Mouse (Mus musculus) lung, postnatal 0 days (tissue): ENCODE results near the gene Farsa. TPM values are rescaled to one million over a fixed set of nuclear protein-coding genes. Genes with fewer than 3 reads are reported as not detected.

Experiments used
- ATAC-seq: fragments of 200-750 bp; cut with Nextera tagmentation; 2 replicates; pipeline ENCODE4 v1.8.0; 2017; ENCODE audit warnings: moderate library complexity
- DNase-seq: peaks from one replicate; pipeline ENCODE4 v3.0.0-alpha.2; 2016; ENCODE audit warnings: low spot score
- H3K27ac ChIP-seq: fragments of 300-500 bp; sonication (generic); 2 replicates; pipeline ENCODE4 v1.5.1; 2014; ENCODE audit warnings: antibody characterized with exemption, mild to moderate bottlenecking, low read length, mixed read lengths
- H3K27me3 ChIP-seq: fragments of 300-500 bp; sonication (generic); replicated peaks from 2 replicates; pipeline ENCODE4 v1.6.1; 2014; ENCODE audit warnings: low read length, mixed read lengths; ENCODE audit not compliant: insufficient read depth
- H3K36me3 ChIP-seq: fragments of 300-500 bp; sonication (generic); 2 replicates; pipeline ENCODE4 v1.6.1; 2014; ENCODE audit warnings: low read length, mixed read lengths; ENCODE audit not compliant: insufficient read depth
- H3K4me1 ChIP-seq: fragments of 300-500 bp; sonication (generic); 2 replicates; pipeline ENCODE4 v1.6.1; 2014; ENCODE audit warnings: antibody characterized with exemption, low read depth, low read length, mixed read lengths; ENCODE audit not compliant: insufficient read depth
- H3K4me2 ChIP-seq: fragments of 300-500 bp; sonication (generic); replicated peaks from 2 replicates; pipeline ENCODE4 v1.6.1; 2014; ENCODE audit warnings: low read depth, mild to moderate bottlenecking, low read length, moderate library complexity, mixed read lengths
- H3K4me3 ChIP-seq: fragments of 300-500 bp; sonication (generic); 2 replicates; pipeline ENCODE4 v1.5.1; 2014; ENCODE audit warnings: low read depth, low read length
- H3K9ac ChIP-seq: fragments of 300-500 bp; sonication (generic); replicated peaks from 2 replicates; pipeline ENCODE4 v1.6.1; 2014; ENCODE audit warnings: low read depth, mild to moderate bottlenecking
- H3K9me3 ChIP-seq: fragments of 300-500 bp; sonication (generic); 2 replicates; pipeline ENCODE4 v1.6.1; 2016; ENCODE audit warnings: low read length, mixed read lengths
- CTCF ChIP-seq: IDR thresholded peaks from 2 replicates; pipeline ENCODE4 v1.5.1; 2016; ENCODE audit warnings: antibody characterized with exemption, mild to moderate bottlenecking
- EP300 ChIP-seq: IDR thresholded peaks from 2 replicates; pipeline ENCODE4 v1.6.1; 2016; ENCODE audit warnings: antibody characterized with exemption, mild to moderate bottlenecking, control low read depth
- WGBS: fragments of 180-500 bp; shearing (Covaris S2); extraction: QIAGEN DNeasy Blood & Tissue Kit; methylation state at CpG from one replicate; pipeline ENCODE4 v1.1.7; 2014; 5-methylcytosine and 5-hydroxymethylcytosine counted together
- polyA plus RNA-seq: library from polyadenylated mRNA; unstranded; fragments of >200 nt; fragmentation: Nextera tagmentation; extraction: Ambion mirVana; gene quantifications from 2 replicates; pipeline ENCODE4 v1.2.1, GENCODE M21; 2015

Farsa gene
- polyA plus RNA-seq, 1 experiment from 2014 or later: 44.0 TPM

DNA sequence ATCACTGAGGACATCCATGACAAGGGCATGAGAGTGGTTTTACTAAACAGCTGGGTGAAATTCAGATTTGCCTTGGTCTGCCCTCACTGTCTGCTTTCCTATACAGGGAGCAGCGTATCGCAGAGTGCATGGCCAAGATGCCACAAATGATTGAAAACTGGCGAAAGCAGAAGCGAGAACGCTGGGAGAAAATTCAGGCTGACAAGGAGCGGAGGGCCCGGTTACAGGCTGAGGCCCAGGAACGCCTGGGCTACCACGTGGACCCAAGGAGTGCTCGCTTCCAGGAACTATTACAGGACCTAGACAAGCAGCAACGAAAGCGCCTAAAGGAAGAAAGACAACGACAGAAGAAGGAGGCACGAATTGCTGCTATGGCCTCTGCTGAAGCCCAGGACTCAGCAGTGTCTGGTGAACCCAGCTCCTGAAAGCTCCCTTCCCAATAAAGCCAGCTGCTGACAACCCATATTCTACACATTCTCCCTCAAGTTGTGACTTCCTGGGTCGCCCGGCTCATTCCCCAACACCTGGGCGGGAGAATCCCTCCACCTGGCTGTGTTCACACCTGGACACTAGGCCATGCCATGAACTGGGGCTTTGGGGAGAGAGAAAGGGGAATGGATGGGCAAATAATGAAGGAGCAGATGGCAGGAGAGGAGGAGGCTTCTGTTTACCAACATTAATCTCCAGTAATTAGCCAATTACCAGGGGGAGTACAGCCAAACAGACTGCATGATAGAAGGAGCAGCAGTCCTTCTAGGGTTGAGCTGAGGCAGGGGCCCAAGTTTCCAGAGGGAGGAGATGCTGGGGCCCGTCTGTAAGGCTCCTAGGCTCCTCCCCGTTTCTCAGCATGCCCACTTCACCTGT lies 22.6 kb upstream of the Farsa start:
- ATAC-seq: no peak
- no peaks in the 10 kb centered on the region for H3K27me3 ChIP-seq
- H3K27ac ChIP-seq: no peak overlapping the region
- no peak overlapping the region for H3K4me2 ChIP-seq
- DNase-seq: no peak
- peaks cover 22% of the 10 kb centered on the region for H3K36me3 ChIP-seq
- H3K4me1 ChIP-seq: peaks cover 4% of the 10 kb centered on the region; the same call in 1 of the 2 replicates
- H3K9ac ChIP-seq: no peak overlapping the region
- no peak for TF ChIP-seq CTCF
- TF ChIP-seq EP300: no peak
- no peak overlapping the region for H3K4me3 ChIP-seq
- WGBS: 84% methylated on average over 19 of the region's 19 CpGs
- H3K9me3 ChIP-seq: no peaks in the 10 kb centered on the region

DNA sequence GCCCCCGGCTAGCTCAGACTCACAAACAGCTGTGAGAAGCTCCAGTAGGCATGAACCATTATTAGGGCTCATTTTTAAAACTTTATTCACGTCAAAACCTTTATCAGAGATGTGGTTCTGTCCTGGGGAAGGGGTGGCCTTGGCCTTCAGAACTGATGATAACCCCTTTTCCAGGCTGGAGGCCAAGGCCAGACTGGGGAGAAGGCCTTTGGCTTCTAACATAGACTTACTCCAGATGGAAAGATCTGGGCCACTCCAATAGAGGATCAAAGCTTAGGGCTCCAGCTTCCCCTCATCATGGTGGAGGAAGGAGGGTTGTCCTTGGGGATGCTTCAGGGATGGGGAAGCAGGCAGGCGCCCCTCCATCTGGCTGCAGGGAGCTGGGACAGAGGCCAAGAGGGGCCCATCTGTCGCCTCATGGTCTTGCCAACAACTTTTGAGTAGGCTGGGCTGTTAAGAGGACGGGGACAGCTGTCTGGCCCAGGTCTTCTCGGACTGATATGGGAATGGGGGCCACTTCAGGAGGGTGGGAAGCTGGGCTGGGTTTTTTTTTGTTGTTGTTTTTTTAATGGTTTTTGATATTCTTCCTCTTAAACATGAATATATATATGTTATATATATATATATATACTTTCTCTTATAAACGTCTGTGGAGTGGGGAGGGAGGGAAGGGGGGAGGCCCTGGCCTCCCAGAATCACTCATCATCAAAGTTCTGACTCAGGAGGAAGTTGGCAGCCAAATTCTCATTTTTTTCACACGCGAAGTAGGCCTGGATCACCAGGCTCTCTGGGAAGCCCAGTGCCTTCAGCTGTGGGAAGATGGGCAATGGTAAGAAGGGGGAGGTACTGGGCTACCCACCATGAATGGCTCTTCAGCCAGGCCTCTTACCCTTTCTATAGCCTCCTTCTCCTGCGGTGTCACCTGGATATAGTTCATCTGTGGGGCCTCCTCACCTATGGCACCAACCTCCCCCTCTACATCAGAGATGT lies 21.6 kb upstream of the Farsa start:
- WGBS: 47% methylated on average over 10 of the region's 10 CpGs
- DNase-seq (peak; percentile 50), ATAC-seq (peak; percentile 11; the same call in 1 of the 2 replicates)
- Histone ChIP-seq H3K4me2 (no peak overlapping the region), H3K4me1 (peaks cover 4% of the 10 kb centered on the region; the same call in 1 of the 2 replicates), H3K4me3 (no peak overlapping the region), H3K9ac (no peak overlapping the region), H3K27ac (no peak overlapping the region), H3K27me3 (no peaks in the 10 kb centered on the region), H3K9me3 (no peaks in the 10 kb centered on the region), H3K36me3 (peaks cover 22% of the 10 kb centered on the region)
- TF ChIP-seq EP300 (no peak), CTCF (no peak)

DNA sequence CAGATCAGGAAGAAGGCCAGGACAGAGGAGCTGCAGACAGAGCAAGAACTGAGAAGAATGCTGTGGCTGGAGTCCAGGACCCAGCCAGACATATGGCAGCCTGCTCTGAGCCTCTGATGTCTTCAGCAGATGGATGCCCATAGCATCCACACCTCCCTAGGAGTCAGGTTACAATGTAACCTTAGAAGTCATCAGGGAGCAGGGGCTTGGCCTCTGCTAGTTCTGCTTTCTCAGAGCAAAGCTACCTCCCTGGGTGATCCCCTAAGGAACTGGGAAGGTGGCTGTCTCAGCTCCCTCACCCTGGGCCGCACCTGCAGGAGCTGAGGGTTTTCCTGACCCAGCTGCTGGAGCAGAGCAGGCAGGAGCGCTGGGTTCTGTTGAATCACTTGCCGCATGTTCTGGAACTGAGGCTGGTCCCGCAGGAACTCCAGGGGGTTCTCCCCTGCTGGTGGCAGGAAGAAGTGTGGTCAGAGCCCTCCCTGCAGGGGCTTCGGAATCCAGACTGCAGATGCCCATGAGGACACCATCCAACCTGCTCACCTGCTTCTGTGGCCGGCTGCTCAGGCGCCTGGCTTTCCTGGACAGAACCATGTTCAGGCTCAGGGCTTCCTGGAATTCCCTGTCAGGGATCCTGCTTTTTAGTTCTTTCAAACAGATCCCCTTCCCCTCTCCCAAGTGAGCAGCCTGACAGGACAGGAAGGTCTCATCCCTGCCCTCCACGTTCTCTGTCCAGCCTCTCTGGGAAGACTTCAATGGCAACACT lies 19.5 kb upstream of the Farsa start:
- H3K4me3 ChIP-seq: no peak overlapping the region
- WGBS: 57% methylated on average over 8 of the region's 8 CpGs

GRCm38 (mm10) chr8:84837912-84838470 lies 18.8 kb upstream of the Farsa start:
- Histone ChIP-seq H3K36me3 (peaks cover 29% of the 10 kb centered on the region), H3K4me2 (no peak overlapping the region), H3K4me1 (peaks cover 1% of the 10 kb centered on the region; the same call in 1 of the 2 replicates), H3K9ac (no peak overlapping the region), H3K27me3 (no peaks in the 10 kb centered on the region), H3K9me3 (no peaks in the 10 kb centered on the region), H3K27ac (no peak overlapping the region), H3K4me3 (no peak overlapping the region)
- WGBS: 82% methylated on average over 15 of the region's 15 CpGs
- TF ChIP-seq CTCF (no peak), EP300 (no peak)
- no peak for ATAC-seq
- no peak for DNase-seq

More for the DNA sequence above, 19.5 kb upstream of the Farsa start:
- peak; percentile 13; the same call in 1 of the 2 replicates for TF ChIP-seq CTCF
- TF ChIP-seq EP300: no peak
- no peaks in the 10 kb centered on the region for H3K27me3 ChIP-seq
- no peak for ATAC-seq
- no peak overlapping the region for H3K9ac ChIP-seq
- no peak for DNase-seq
- peaks cover 4% of the 10 kb centered on the region; the same call in 1 of the 2 replicates for H3K4me1 ChIP-seq
- no peak overlapping the region for H3K27ac ChIP-seq
- peaks cover 23% of the 10 kb centered on the region for H3K36me3 ChIP-seq
- H3K9me3 ChIP-seq: no peaks in the 10 kb centered on the region
- H3K4me2 ChIP-seq: no peak overlapping the region

GRCm38 (mm10) chr8:84838513-84838912 lies 18.3 kb upstream of the Farsa start:
- H3K4me1 ChIP-seq: no peaks in the 10 kb centered on the region; the same call in 1 of the 2 replicates
- H3K36me3 ChIP-seq: peaks cover 32% of the 10 kb centered on the region
- DNase-seq (no peak), ATAC-seq (no peak)
- no peak overlapping the region for H3K4me2 ChIP-seq
- H3K9ac ChIP-seq: no peak overlapping the region
- no peaks in the 10 kb centered on the region for H3K27me3 ChIP-seq
- TF ChIP-seq EP300: no peak
- no peak overlapping the region for H3K4me3 ChIP-seq
- H3K9me3 ChIP-seq: no peaks in the 10 kb centered on the region
- 72% methylated on average over 5 of the region's 5 CpGs for WGBS
- no peak overlapping the region for H3K27ac ChIP-seq
